Mouse (Mus musculus) myocyte (in vitro differentiated cells): ENCODE measurements at regions not wholly inside any gene's neighbourhood (a gene's known extent, or its start where the extent isn't known, plus 50 kb on each side); places are given as distances from the start of the nearest gene placed in this dataset.

Source experiments
- MAX ChIP-seq: IDR thresholded peaks from one replicate; pipeline ENCODE4 v1.6.1; 2011; ENCODE audit warnings: low read depth, mild to moderate bottlenecking, control low read depth
- MYOG ChIP-seq, 3 experiments: IDR thresholded peaks; one replicate each; pipeline ENCODE4 v1.6.1; 2011; ENCODE audit warnings: control low read depth in 2 of 3, low read depth in 2 of 3, mild to moderate bottlenecking in 2 of 3; ENCODE audit not compliant: insufficient read length in 2 of 3, control insufficient read depth in 1 of 3, insufficient read depth in 1 of 3
- POLR2A ChIP-seq: IDR thresholded peaks from one replicate; pipeline ENCODE4 v1.6.1; 2011; ENCODE audit warnings: low read depth, mild to moderate bottlenecking, control low read depth, moderate library complexity; ENCODE audit not compliant: insufficient read length
- POLR2AphosphoS2 ChIP-seq: IDR thresholded peaks from one replicate; pipeline ENCODE4 v1.6.1; 2011; ENCODE audit warnings: low read depth, control low read depth; ENCODE audit not compliant: insufficient read length
- TCF12 ChIP-seq: IDR thresholded peaks from one replicate; pipeline ENCODE4 v1.6.1; 2011; ENCODE audit warnings: mild to moderate bottlenecking, control low read depth; ENCODE audit not compliant: poor library complexity, insufficient read depth, severe bottlenecking
- USF1 ChIP-seq: IDR thresholded peaks from one replicate; pipeline ENCODE4 v1.6.1; 2011; ENCODE audit warnings: low read depth, mild to moderate bottlenecking, control low read depth, moderate library complexity

DNA sequence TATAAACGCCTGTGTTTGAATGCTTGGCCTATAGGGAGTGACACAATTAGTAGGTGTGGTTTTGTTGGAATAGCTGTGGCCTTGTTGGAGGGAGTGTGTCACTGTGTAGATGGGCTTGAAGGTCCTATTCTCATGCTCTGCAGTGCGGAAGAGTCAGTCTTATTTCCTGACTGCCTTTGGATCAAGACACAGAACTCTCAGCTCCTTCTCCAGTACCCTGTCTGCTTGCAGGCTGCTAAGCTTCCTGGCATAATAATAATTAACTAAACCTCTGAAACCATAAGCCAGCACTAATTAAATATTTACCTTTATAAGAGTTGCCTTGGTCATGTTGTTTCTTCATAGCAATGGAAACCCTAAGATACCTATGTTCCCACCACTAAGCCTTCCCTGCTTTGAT, 409.8 kb upstream of the Sall1 start:
- no peak for TF ChIP-seq POLR2A
- TF ChIP-seq MYOG (IDR thresholded peaks at IDR 0.05; ENCODE audit: control insufficient read depth in 1 of 3, insufficient read depth in 1 of 3, insufficient read length in 2 of 3, low read depth in 2 of 3): no peak
- TF ChIP-seq USF1: no peak
- no peak for TF ChIP-seq POLR2AphosphoS2
- no peak for TF ChIP-seq MAX
- no peak for TF ChIP-seq TCF12
